In the genomic region with DNA sequence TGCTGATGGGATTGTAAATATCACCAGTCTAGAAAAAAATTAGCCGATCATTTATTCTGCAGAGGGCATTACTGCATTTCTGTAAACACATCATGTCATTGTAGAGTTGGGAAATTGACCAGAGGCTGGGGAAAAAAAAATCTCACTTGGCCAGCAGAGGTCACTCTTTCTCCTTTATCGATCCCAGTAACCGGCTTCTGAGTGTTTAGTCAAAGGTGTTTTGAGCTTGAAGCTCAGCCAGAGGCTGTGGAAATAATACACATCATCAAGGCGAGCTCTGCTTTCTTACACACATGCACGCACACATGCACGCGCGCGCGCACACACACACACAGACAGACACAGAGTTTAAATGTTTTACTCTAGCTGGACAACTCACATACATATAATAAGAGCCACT, we compare ENCODE assay signal across 7 mouse cellular contexts.
A peak's percentile ranks its signal among the peaks of the same experiment; 100 is the strongest.
DNase-seq lines count a peak whose midpoint lies in the region; ATAC-seq and TF ChIP-seq lines count a peak whose summit lies in the region.

No protein-coding gene starts in this region.

- H3K27me3 ChIP-seq in forebrain, embryonic 15.5 days, result no peaks in the 10 kb centered on the region
- no peaks in the 10 kb centered on the region for H3K27me3 ChIP-seq in kidney, postnatal 0 days (ENCODE audit: insufficient read depth, low read length)
- no peaks in the 10 kb centered on the region for H3K27me3 ChIP-seq in limb, embryonic 11.5 days (ENCODE audit: control insufficient read depth, insufficient read depth, low read length)

- no peak overlapping the region for H3K9ac ChIP-seq in forebrain, embryonic 15.5 days (replicated peaks)
- H3K9ac ChIP-seq in kidney, postnatal 0 days (ENCODE audit: low read depth, low read length), result no peak overlapping the region
- H3K9ac ChIP-seq in limb, embryonic 11.5 days (ENCODE audit: low read length), result no peak overlapping the region

- H3K36me3 ChIP-seq in forebrain, embryonic 15.5 days, result no peaks in the 10 kb centered on the region
- H3K36me3 ChIP-seq in kidney, postnatal 0 days (ENCODE audit: insufficient read depth, low read length), result no peaks in the 10 kb centered on the region
- H3K36me3 ChIP-seq in limb, embryonic 11.5 days (ENCODE audit: control insufficient read depth, insufficient read depth, low read length), result no peaks in the 10 kb centered on the region

- no peak overlapping the region for H3K27ac ChIP-seq in forebrain, embryonic 15.5 days (replicated peaks)
- H3K27ac ChIP-seq in kidney, postnatal 0 days, result no peak overlapping the region
- H3K27ac ChIP-seq in limb, embryonic 11.5 days (replicated peaks; ENCODE audit: low read depth, low read length), result no peak overlapping the region

- no peaks in the 10 kb centered on the region for H3K9me3 ChIP-seq in forebrain, embryonic 15.5 days
- H3K9me3 ChIP-seq in kidney, postnatal 0 days (replicated peaks; ENCODE audit: low read length), result no peaks in the 10 kb centered on the region
- H3K9me3 ChIP-seq in limb, embryonic 11.5 days (ENCODE audit: control insufficient read depth, low read length), result no peaks in the 10 kb centered on the region

- no peak overlapping the region for H3K4me3 ChIP-seq in forebrain, embryonic 15.5 days
- H3K4me3 ChIP-seq in kidney, postnatal 0 days (replicated peaks; ENCODE audit: low read depth, low read length), result no peak overlapping the region
- H3K4me3 ChIP-seq in limb, embryonic 11.5 days (ENCODE audit: low read depth, low read length), result no peak overlapping the region

- ATAC-seq in forebrain, embryonic 15.5 days (replicated peaks), result peak; percentile 59
- ATAC-seq in kidney, postnatal 0 days (replicated peaks; ENCODE audit: low FRiP score, low read depth), result 0 out of 2 replicates have a peak, but pooled peaks have one; percentile 36
- no peak for ATAC-seq in limb, embryonic 11.5 days (ENCODE audit: insufficient number of reproducible peaks, low FRiP score, low TSS enrichment, low read depth)

- WGBS in forebrain, embryonic 15.5 days, result 9% methylated on average over 10 of the region's 10 CpGs
- WGBS in kidney, postnatal 0 days, result 11% methylated on average over 10 of the region's 10 CpGs
- WGBS in limb, embryonic 11.5 days, result 11% methylated on average over 10 of the region's 10 CpGs

- peak; percentile 83 for DNase-seq in 3T3-L1 (ENCODE audit: low read depth, low spot score)
- DNase-seq in A20 (ENCODE audit: low read depth, low spot score), result peak; percentile 56
- peak; percentile 8 for DNase-seq in c-Kit-positive CD71-positive TER-119-positive erythroid progenitor cells, embryonic 14.5 days (ENCODE audit: low spot score)
- peak; percentile 86 for DNase-seq in kidney, postnatal 0 days (ENCODE audit: low spot score)
- peak; percentile 88 for DNase-seq in limb, embryonic 11.5 days (ENCODE audit: low spot score)
- DNase-seq in retina, postnatal 1 day, result peak; percentile 87

- H3K4me1 ChIP-seq in forebrain, embryonic 15.5 days, result peaks cover 14% of the 10 kb centered on the region
- H3K4me1 ChIP-seq in kidney, postnatal 0 days (replicated peaks; ENCODE audit: insufficient read depth, low read length), result no peaks in the 10 kb centered on the region
- peaks cover 1% of the 10 kb centered on the region; the same call in 1 of the 2 replicates for H3K4me1 ChIP-seq in limb, embryonic 11.5 days (ENCODE audit: control insufficient read depth, insufficient read depth, low read length)

- peak; percentile 79 for TF ChIP-seq CTCF in kidney, postnatal 0 days (IDR thresholded peaks at IDR 0.05; ENCODE audit: low read depth)

- 0 out of 2 replicates have a peak overlapping the region, but pooled peaks have one; percentile 22 for H3K4me2 ChIP-seq in forebrain, embryonic 15.5 days (replicated peaks)
- no peak overlapping the region for H3K4me2 ChIP-seq in kidney, postnatal 0 days (ENCODE audit: low read length)
- H3K4me2 ChIP-seq in limb, embryonic 11.5 days (ENCODE audit: low read depth, severe bottlenecking), result no peak overlapping the region

Comparison
In these comparisons a context has a peak if more than half of its experiments do, and no peak if none do; other contexts are left out.
1. DNase-seq: peak in every context shown above with its lines; median percentile 88 in limb, embryonic 11.5 days; 87 in retina, postnatal 1 day; 86 in kidney, postnatal 0 days; 83 in 3T3-L1; 56 in A20; 8 in c-Kit-positive CD71-positive TER-119-positive erythroid progenitor cells, embryonic 14.5 days.